Mouse (Mus musculus) right cerebral cortex, postnatal 14 days (tissue): ENCODE data around the gene Ndrg3.
"Not testable (repeated sequence)": the region's sequence is repeated elsewhere in the genome, so short reads cannot be mapped to it uniquely, and the experiment has no call there.

Experiments used
- DNase-seq: peaks from one replicate; pipeline ENCODE4 v3.0.0; 2022

The Ndrg3 gene

GRCm38 (mm10) chr2:156996576-156996975 lies 4.7 kb upstream of the Ndrg3 start:
- peak; percentile 42 for DNase-seq

- peak; percentile 42 for DNase-seq
Observed at GRCm38 (mm10) chr2:156990727-156991431, 977 bp downstream of the Ndrg3 start.

GRCm38 (mm10) chr2:156987316-156987715 lies 4.5 kb downstream of the Ndrg3 start:
- DNase-seq = no peak

GRCm38 (mm10) chr2:156982864-156983263 lies 9.0 kb downstream of the Ndrg3 start:
- DNase-seq = no peak

- DNase-seq = no peak
Observed at GRCm38 (mm10) chr2:156981291-156981690, 10.6 kb downstream of the Ndrg3 start.

- no peak for DNase-seq
Observed at GRCm38 (mm10) chr2:156980059-156980458, 11.8 kb downstream of the Ndrg3 start.

- DNase-seq = no peak
Observed at GRCm38 (mm10) chr2:156976711-156977110, 15.1 kb downstream of the Ndrg3 start.

- DNase-seq = no peak
Observed at GRCm38 (mm10) chr2:156974967-156975366, 16.9 kb downstream of the Ndrg3 start.

- DNase-seq = peak; percentile 31
Observed at GRCm38 (mm10) chr2:156973316-156974100, 18.3 kb downstream of the Ndrg3 start.

GRCm38 (mm10) chr2:156970253-156970652 lies 21.6 kb downstream of the Ndrg3 start:
- DNase-seq = no peak

- no peak for DNase-seq
Observed at GRCm38 (mm10) chr2:156968501-156968900, 23.4 kb downstream of the Ndrg3 start.

GRCm38 (mm10) chr2:156967388-156967787 lies 24.5 kb downstream of the Ndrg3 start:
- DNase-seq = no peak

- no peak for DNase-seq
Observed at GRCm38 (mm10) chr2:156963891-156964290, 28.0 kb downstream of the Ndrg3 start.

GRCm38 (mm10) chr2:156958496-156959252 lies 33.2 kb downstream of the Ndrg3 start:
- DNase-seq = no peak

GRCm38 (mm10) chr2:156957035-156957434 lies 34.8 kb downstream of the Ndrg3 start:
- no peak for DNase-seq

GRCm38 (mm10) chr2:156956306-156956705 lies 35.5 kb downstream of the Ndrg3 start:
- DNase-seq = no peak

- DNase-seq = no peak
Observed at GRCm38 (mm10) chr2:156954463-156954862, 37.4 kb downstream of the Ndrg3 start.

- DNase-seq = no peak
Observed at GRCm38 (mm10) chr2:156951301-156952094, 40.4 kb downstream of the Ndrg3 start.

GRCm38 (mm10) chr2:156950816-156951215 lies 41.0 kb downstream of the Ndrg3 start:
- DNase-seq = no peak

- DNase-seq = not testable (repeated sequence)
Observed at GRCm38 (mm10) chr2:156941523-156941922, 50.3 kb downstream of the Ndrg3 start.

- DNase-seq = not testable (repeated sequence)
Observed at GRCm38 (mm10) chr2:156939926-156940325, 51.9 kb downstream of the Ndrg3 start.

GRCm38 (mm10) chr2:156937795-156938194 lies 54.1 kb downstream of the Ndrg3 start:
- DNase-seq = peak; percentile 61

- DNase-seq = no peak
Observed at GRCm38 (mm10) chr2:156935005-156935404, 56.9 kb downstream of the Ndrg3 start.
